Mouse (Mus musculus): Measurements from ENCODE around the gene Vmn2r118.

Gene Vmn2r118

DNA sequence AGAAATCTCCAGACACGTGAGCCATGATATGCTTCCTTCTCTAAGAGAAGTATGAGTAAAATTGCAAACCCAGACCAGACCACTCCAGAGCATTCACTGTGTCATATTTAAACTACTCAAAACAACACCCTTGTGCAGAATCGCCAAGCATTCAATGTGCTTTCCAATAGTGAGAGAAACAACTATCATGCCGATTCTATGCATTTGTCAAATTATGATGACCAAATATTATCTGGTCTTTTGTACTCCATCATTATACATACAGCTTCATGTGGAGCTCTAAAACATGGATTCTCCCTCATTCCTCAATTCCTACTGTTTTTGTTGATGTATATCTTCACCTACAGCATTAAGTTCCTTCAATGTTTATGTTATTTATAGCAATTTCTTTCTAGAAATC is at the start of gene Vmn2r118:
Gene Vmn2r118, minus strand, starts transcription at position 101 of the 400 bp plus-strand sequence.
- no peak for DNase-seq (ENCODE audit: inconsistent ontology term)

DNA sequence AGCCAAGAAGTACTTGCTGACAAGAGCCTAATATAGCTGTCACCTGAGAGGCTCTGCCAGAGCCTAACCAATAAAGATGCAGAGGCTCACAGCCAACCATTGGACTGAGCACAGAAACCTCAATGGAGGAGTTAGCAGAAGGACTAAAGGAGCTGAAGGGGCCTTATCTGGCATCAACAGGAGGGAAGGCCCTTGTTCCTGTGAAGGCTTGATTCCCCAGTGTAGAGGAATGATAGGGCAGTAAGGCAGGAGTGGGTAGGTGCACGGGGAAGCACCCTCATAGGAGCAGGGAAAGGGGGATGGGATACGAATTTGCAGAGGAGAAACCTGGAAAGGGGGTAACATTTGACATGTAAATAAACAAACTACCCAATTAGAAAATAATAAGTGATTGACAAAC is 36.1 kb upstream of the Vmn2r118 start:
- no peak for DNase-seq (ENCODE audit: inconsistent ontology term)

DNA sequence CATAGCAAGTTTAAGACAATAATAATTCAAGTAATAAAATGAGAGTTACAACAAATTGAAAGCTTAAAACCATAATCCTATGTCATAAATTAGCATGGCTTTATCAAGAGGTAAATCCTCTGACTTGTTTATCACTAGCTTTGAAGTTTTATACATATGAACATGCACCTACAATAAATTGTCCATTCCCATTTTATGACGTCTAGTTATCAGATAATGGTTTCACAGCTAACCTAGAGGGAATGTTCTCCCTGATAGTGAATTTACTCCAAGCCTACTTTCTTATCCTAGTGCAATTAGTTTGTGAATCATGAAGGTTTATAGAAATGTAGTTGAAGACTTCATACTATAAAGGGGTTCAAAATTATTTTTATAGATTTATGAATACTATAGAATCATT is 34.2 kb downstream of the Vmn2r118 start:
- DNase-seq (ENCODE audit: inconsistent ontology term), result no peak

DNA sequence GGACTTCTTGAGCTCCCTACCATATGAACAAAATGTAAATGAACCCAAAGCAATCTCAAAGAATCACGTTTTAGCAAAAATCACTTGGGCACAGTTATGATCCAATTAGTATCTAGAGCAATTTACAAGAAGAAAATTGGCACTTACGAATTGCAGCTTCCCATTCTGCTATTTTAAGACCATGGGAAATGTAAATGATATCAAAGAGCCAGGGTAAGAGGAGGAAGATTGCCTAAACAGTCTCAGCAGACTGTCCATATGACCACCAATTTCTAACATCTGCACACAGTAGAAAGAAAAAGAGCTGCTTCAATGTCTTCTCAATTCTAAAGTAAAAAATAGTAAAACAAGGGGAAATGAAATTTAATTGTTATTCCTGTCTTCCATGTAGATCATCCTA is 63.2 kb downstream of the Vmn2r118 start:
- DNase-seq (ENCODE audit: inconsistent ontology term), result no peak

DNA sequence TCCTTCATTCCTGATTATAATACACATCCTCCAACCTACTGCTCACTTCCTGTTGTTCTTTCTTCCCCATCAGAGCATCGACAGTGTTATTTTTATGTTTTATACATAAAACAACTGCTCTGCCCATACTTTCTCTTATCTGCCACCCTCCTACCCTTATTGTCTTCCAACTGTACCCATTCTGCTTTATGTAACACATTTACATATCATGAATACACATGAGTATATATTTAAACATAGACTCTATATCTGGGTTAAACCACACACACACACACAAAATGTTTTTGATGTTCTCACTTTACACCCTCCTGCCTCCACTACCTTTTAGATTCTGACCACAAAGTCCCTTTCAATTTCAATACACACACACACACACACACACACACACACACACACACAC is 76.5 kb downstream of the Vmn2r118 start:
- no peak for DNase-seq (ENCODE audit: inconsistent ontology term)

Data from Muller cell, postnatal 12 days (primary cell).